Mouse (Mus musculus): ENCODE results near the gene Stk19.

- TF ChIP-seq POLR2A (IDR thresholded peaks at IDR 0.05; ENCODE audit: extremely low read depth, insufficient read depth, low read length) (no peak), CTCF (IDR thresholded peaks at IDR 0.05; ENCODE audit: extremely low read depth, insufficient read depth, low read length) (no peak)
Observed at GRCm38 (mm10) chr17:34811275-34811674, 25.5 kb downstream of the Stk19 start.

All from cortical plate, adult 2 months (tissue).